Mouse (Mus musculus) lung, postnatal 0 days (tissue): ENCODE results near the gene Srcin1.

Experiments used
- CTCF ChIP-seq: IDR thresholded peaks from 2 replicates; pipeline ENCODE4 v1.5.1; 2016; ENCODE audit warnings: antibody characterized with exemption, mild to moderate bottlenecking
- EP300 ChIP-seq: IDR thresholded peaks from 2 replicates; pipeline ENCODE4 v1.6.1; 2016; ENCODE audit warnings: antibody characterized with exemption, mild to moderate bottlenecking, control low read depth

- TF ChIP-seq CTCF (no peak), EP300 (no peak)
Measured at GRCm38 (mm10) chr11:97602223-97602622, 26.2 kb upstream of the Srcin1 start.
